Mouse (Mus musculus) left cerebral cortex, postnatal 4 days (tissue): ENCODE measurements around the gene Pet100. TPM values are rescaled to one million over a fixed set of nuclear protein-coding genes. Genes with fewer than 3 reads are reported as not detected.

Experiments
- DNase-seq: peaks from one replicate; pipeline ENCODE4 v3.0.0-alpha.2; 2022
- intact Hi-C: fragments of 180-260 bp; cut with DNase I; formaldehyde crosslinking; loops from one replicate; pipeline ENCODE4 v1.15.1; 2025
- total RNA-seq, 2 experiments: library from RNA; stranded (reverse); gene quantifications; 2 replicates each; pipeline ENCODE4 v1.2.3; 2021

Pet100 gene
- total RNA-seq, 2 experiments from 2014 or later, result 60.0 to 63.3 TPM

GRCm38 (mm10) chr8:3674671-3675070 is 53.3 kb downstream of the Pet100 start:
- intact Hi-C loops, result loop anchor here (5.0 to 10.0 kb wide), 3 partner anchors 47 to 210 kb away; partner anchors contain the start of genes C330021F23Rik, Pcp2 and Pex11g
- DNase-seq, result no peak

Other genes with a start within 250 kb of the Pet100 start
- 10 to 100 TPM; 37.1 to 38.9 TPM for gene Arhgef18, start 228.5 kb upstream of the Pet100 start, total RNA-seq
- under 1 TPM; 0.64 to 0.66 TPM for gene Pex11g, start 153.9 kb upstream of the Pet100 start, total RNA-seq
- not detected for gene Tex45, start 150.7 kb upstream of the Pet100 start, total RNA-seq
- 10 to 100 TPM; 43.3 TPM for gene Zfp358, start 128.4 kb upstream of the Pet100 start, total RNA-seq
- 10 to 100 TPM; 74.8 to 81.3 TPM for gene Mcoln1, start 121.1 kb upstream of the Pet100 start, total RNA-seq
- 10 to 100 TPM; 75.9 to 81.6 TPM for gene Pnpla6, start 106.2 kb upstream of the Pet100 start, total RNA-seq
- gene C330021F23Rik, start 53.6 kb upstream of the Pet100 start, total RNA-seq, result not detected
- 100 to 1,000 TPM; 109 to 118 TPM for gene Camsap3, start 34.3 kb upstream of the Pet100 start, total RNA-seq
- gene Xab2, start 232 bp upstream of the Pet100 start, total RNA-seq, result 10 to 100 TPM; 38.5 to 38.8 TPM
- gene Pcp2, start 4.0 kb downstream of the Pet100 start, total RNA-seq, result 1 to 10 TPM in 1 of 2 experiments, not detected in 1; 1.0 TPM
- 10 to 100 TPM; 73.8 to 78.1 TPM for gene Stxbp2, start 9.4 kb downstream of the Pet100 start, total RNA-seq
- gene Retn, start 34.2 kb downstream of the Pet100 start, total RNA-seq, result under 1 TPM; 0.76 to 0.91 TPM
- gene Mcemp1, start 44.2 kb downstream of the Pet100 start, total RNA-seq, result under 1 TPM; 0.38 to 0.42 TPM
- gene Fcor, start 50.8 kb downstream of the Pet100 start, total RNA-seq, result 10 to 100 TPM; 13.6 to 14.1 TPM
- gene Trappc5, start 54.8 kb downstream of the Pet100 start, total RNA-seq, result 10 to 100 TPM; 34.4 to 37.0 TPM
- not detected for gene Fcer2a, start 72.6 kb downstream of the Pet100 start, total RNA-seq
- not detected for gene Clec4g, start 99.1 kb downstream of the Pet100 start, total RNA-seq
- gene Cd209a, start 127.4 kb downstream of the Pet100 start, total RNA-seq, result not detected
- gene Cd209e, start 232.8 kb downstream of the Pet100 start, total RNA-seq, result not detected